Mouse (Mus musculus) liver, embryonic 14.5 days (tissue): ENCODE measurements around the gene Peli2.

Source experiments
- CTCF ChIP-seq: IDR thresholded peaks from 2 replicates; pipeline ENCODE4 v1.5.1; 2016; ENCODE audit warnings: antibody characterized with exemption, low read depth, control low read depth
- EP300 ChIP-seq: IDR thresholded peaks from 2 replicates; pipeline ENCODE4 v1.6.1; 2016; ENCODE audit warnings: antibody characterized with exemption, low read depth

- TF ChIP-seq EP300 (no peak), CTCF (no peak)
Measured at GRCm38 (mm10) chr14:48209436-48209835, 88.8 kb downstream of the Peli2 start.
